Mouse (Mus musculus): ENCODE results near the gene Mip. TPM values are rescaled to one million over a fixed set of nuclear protein-coding genes. Genes with fewer than 3 reads are reported as not detected.
"Not testable (repeated sequence)": the region's sequence is repeated elsewhere in the genome, so short reads cannot be mapped to it uniquely, and the experiment has no call there.

Mip gene
- total and polyA plus RNA-seq, 2 experiments from 2014 or later = 0.05 TPM; not detected in 1

- Histone ChIP-seq H3K36me3 (ENCODE audit: insufficient read depth) (peaks cover 51% of the 10 kb centered on the region), H3K4me3 (ENCODE audit: low read depth, low read length) (no peak overlapping the region), H3K9ac (no peak overlapping the region), H3K27ac (ENCODE audit: low read depth, low read length) (no peak overlapping the region), H3K27me3 (ENCODE audit: insufficient read depth, low read length) (no peaks in the 10 kb centered on the region), H3K4me2 (ENCODE audit: low read depth) (no peak overlapping the region), H3K4me1 (ENCODE audit: insufficient read depth) (no peaks in the 10 kb centered on the region), H3K9me3 (ENCODE audit: low read length) (no peaks in the 10 kb centered on the region)
- ATAC-seq (no peak), DNase-seq (no peak)
- WGBS = 85% methylated on average over 17 of the region's 17 CpGs
- no peak for TF ChIP-seq CTCF (IDR thresholded peaks at IDR 0.05; ENCODE audit: low read depth)
Observed at GRCm38 (mm10) chr10:128247020-128247732, 21.5 kb downstream of the Mip start.

DNA sequence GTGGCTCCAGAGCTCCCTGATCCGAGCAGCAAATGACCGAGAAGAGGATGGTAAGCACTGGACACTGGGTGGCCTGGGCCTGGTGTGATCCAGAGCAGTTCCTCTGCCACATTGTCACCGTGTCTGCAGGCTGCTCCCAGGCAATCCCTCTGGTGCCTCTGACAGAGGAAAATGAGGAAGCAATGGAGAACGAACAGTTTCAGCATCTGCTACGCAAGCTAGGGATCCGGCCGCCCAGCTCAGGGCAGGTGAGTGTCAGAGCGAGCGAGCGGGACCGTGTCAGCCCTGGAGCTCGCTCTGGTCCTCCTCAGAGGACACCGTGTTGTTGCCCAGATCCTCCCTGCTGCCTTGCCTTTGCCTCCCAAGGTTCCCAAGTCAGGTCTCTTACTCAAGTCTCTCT, 24.9 kb downstream of the Mip start:
- no peak overlapping the region for H3K27ac ChIP-seq (ENCODE audit: low read depth, low read length)
- no peak overlapping the region for H3K4me2 ChIP-seq (ENCODE audit: low read depth)
- WGBS = 95% methylated on average over 13 of the region's 13 CpGs
- no peaks in the 10 kb centered on the region for H3K9me3 ChIP-seq (ENCODE audit: low read length)
- peaks cover 43% of the 10 kb centered on the region for H3K36me3 ChIP-seq (ENCODE audit: insufficient read depth)
- TF ChIP-seq CTCF (IDR thresholded peaks at IDR 0.05; ENCODE audit: low read depth) = no peak
- ATAC-seq (no peak), DNase-seq (no peak)
- no peaks in the 10 kb centered on the region for H3K4me1 ChIP-seq (ENCODE audit: insufficient read depth)
- no peaks in the 10 kb centered on the region for H3K27me3 ChIP-seq (ENCODE audit: insufficient read depth, low read length)
- H3K9ac ChIP-seq = no peak overlapping the region
- H3K4me3 ChIP-seq (ENCODE audit: low read depth, low read length) = no peak overlapping the region

- TF ChIP-seq CTCF (IDR thresholded peaks at IDR 0.05; ENCODE audit: low read depth) = no peak
- Histone ChIP-seq H3K36me3 (ENCODE audit: insufficient read depth) (peaks cover 28% of the 10 kb centered on the region), H3K27me3 (ENCODE audit: insufficient read depth, low read length) (no peaks in the 10 kb centered on the region), H3K9ac (no peak within 1 kb of the TSS), H3K4me1 (ENCODE audit: insufficient read depth) (no peaks in the 10 kb centered on the region), H3K9me3 (ENCODE audit: low read length) (no peaks in the 10 kb centered on the region), H3K4me2 (ENCODE audit: low read depth) (no peak within 1 kb of the TSS), H3K27ac (ENCODE audit: low read depth, low read length) (no peak within 1 kb of the TSS), H3K4me3 (ENCODE audit: low read depth, low read length) (no peak within 1 kb of the TSS)
- WGBS = 82% methylated on average over 4 of the region's 4 CpGs
- ATAC-seq (no peak), DNase-seq (no peak)
Observed at GRCm38 (mm10) chr10:128253677-128254255, 28.1 kb downstream of the Mip start, which contains the start of gene Apon. Gene Apon, plus strand, starts transcription at chr10:128254096.

GRCm38 (mm10) chr10:128255925-128256324, 30.3 kb downstream of the Mip start:
- no peaks in the 10 kb centered on the region for H3K4me1 ChIP-seq (ENCODE audit: insufficient read depth)
- H3K27ac ChIP-seq (ENCODE audit: low read depth, low read length) = no peak overlapping the region
- no peak for DNase-seq
- H3K4me2 ChIP-seq (ENCODE audit: low read depth) = no peak overlapping the region
- H3K36me3 ChIP-seq (ENCODE audit: insufficient read depth) = peaks cover 11% of the 10 kb centered on the region
- WGBS = 87% methylated on average over 8 of the region's 8 CpGs
- no peak for TF ChIP-seq CTCF (IDR thresholded peaks at IDR 0.05; ENCODE audit: low read depth)
- no peak for ATAC-seq
- H3K9ac ChIP-seq = no peak overlapping the region
- H3K27me3 ChIP-seq (ENCODE audit: insufficient read depth, low read length) = no peaks in the 10 kb centered on the region
- H3K4me3 ChIP-seq (ENCODE audit: low read depth, low read length) = no peak overlapping the region
- no peaks in the 10 kb centered on the region for H3K9me3 ChIP-seq (ENCODE audit: low read length)

DNA sequence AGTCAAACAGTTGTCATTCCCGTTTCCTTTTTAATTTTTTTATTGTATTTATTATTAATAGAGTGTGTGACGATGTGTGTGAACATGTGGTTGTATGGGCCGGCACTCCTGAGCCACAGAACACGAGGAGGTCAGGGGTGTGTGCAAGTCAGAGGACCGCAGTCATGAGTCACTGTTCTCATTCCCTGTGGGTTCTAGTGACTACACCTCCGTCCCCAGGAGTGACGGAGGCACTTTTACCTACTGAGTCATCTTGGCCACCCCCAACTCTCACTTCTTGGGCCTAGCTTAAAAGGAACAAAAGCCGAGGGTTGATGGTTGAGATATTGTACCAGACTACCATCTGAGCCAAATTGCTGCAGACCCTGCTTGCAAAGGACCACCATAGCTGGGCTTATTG, 30.7 kb downstream of the Mip start:
- TF ChIP-seq CTCF (IDR thresholded peaks at IDR 0.05; ENCODE audit: low read depth) = no peak
- WGBS = 91% methylated on average over 8 of the region's 8 CpGs
- H3K36me3 ChIP-seq (ENCODE audit: insufficient read depth) = peaks cover 11% of the 10 kb centered on the region

DNA sequence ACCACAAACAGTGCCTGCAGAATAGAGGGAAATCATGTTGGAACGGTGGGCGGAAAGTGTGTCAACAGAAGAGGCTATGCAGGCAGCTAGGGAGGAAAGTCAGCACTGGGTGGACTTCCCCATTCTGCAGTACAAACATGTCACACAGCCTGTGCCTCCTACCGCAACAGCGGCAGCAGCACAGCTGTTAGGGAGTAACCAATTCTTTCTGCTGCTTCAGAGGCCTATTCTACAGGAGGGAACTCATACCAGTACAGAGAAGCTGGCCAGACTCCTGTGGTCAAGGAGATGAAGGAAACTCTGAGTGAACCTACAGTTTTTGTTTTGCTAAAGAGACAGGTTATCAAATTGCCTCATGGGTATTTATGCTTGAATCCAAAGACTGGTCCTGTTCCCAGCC, 33.3 kb downstream of the Mip start:
- no peaks in the 10 kb centered on the region for H3K27me3 ChIP-seq (ENCODE audit: insufficient read depth, low read length)
- DNase-seq (no peak), ATAC-seq (no peak)
- WGBS = 82% methylated on average over 4 of the region's 4 CpGs
- no peak overlapping the region for H3K4me2 ChIP-seq (ENCODE audit: low read depth)
- H3K4me3 ChIP-seq (ENCODE audit: low read depth, low read length) = no peak overlapping the region
- H3K36me3 ChIP-seq (ENCODE audit: insufficient read depth) = no peaks in the 10 kb centered on the region
- H3K27ac ChIP-seq (ENCODE audit: low read depth, low read length) = no peak overlapping the region
- no peaks in the 10 kb centered on the region for H3K9me3 ChIP-seq (ENCODE audit: low read length)
- TF ChIP-seq CTCF (IDR thresholded peaks at IDR 0.05; ENCODE audit: low read depth) = no peak
- H3K4me1 ChIP-seq (ENCODE audit: insufficient read depth) = no peaks in the 10 kb centered on the region
- H3K9ac ChIP-seq = no peak overlapping the region

More for the DNA sequence above, 30.7 kb downstream of the Mip start:
- no peak for ATAC-seq
- Histone ChIP-seq H3K4me3 (ENCODE audit: low read depth, low read length) (no peak overlapping the region), H3K27me3 (ENCODE audit: insufficient read depth, low read length) (no peaks in the 10 kb centered on the region), H3K4me1 (ENCODE audit: insufficient read depth) (no peaks in the 10 kb centered on the region), H3K9me3 (ENCODE audit: low read length) (no peaks in the 10 kb centered on the region), H3K27ac (ENCODE audit: low read depth, low read length) (no peak overlapping the region), H3K4me2 (ENCODE audit: low read depth) (no peak overlapping the region), H3K9ac (no peak overlapping the region)
- DNase-seq = no peak

DNA sequence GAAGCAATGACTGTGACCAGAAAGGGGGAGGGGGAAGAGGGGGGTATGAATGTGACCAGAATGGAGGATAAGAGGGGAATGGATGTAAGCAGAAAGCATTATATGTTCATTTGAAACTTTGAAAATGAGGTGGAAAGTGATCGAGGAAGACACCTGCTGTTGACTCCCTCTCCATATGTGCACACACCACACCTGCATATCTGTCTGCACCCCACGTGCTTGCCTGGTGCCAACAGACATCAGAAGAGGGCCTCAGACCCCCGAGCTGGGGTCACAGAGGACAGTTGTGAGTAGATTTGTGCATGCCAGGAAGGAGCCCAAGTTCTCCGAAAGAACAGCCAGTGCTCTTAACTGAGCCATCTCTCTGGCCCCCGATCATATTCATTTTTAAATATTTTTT, 34.3 kb downstream of the Mip start:
- Histone ChIP-seq H3K27me3 (ENCODE audit: insufficient read depth, low read length) (no peaks in the 10 kb centered on the region), H3K9me3 (ENCODE audit: low read length) (no peaks in the 10 kb centered on the region), H3K9ac (no peak overlapping the region), H3K4me2 (ENCODE audit: low read depth) (no peak overlapping the region), H3K36me3 (ENCODE audit: insufficient read depth) (no peaks in the 10 kb centered on the region), H3K4me1 (ENCODE audit: insufficient read depth) (no peaks in the 10 kb centered on the region), H3K27ac (ENCODE audit: low read depth, low read length) (no peak overlapping the region), H3K4me3 (ENCODE audit: low read depth, low read length) (no peak overlapping the region)
- WGBS = 92% methylated on average over 5 of the region's 5 CpGs
- TF ChIP-seq CTCF (IDR thresholded peaks at IDR 0.05; ENCODE audit: low read depth) = no peak
- ATAC-seq (no peak), DNase-seq (no peak)

DNA sequence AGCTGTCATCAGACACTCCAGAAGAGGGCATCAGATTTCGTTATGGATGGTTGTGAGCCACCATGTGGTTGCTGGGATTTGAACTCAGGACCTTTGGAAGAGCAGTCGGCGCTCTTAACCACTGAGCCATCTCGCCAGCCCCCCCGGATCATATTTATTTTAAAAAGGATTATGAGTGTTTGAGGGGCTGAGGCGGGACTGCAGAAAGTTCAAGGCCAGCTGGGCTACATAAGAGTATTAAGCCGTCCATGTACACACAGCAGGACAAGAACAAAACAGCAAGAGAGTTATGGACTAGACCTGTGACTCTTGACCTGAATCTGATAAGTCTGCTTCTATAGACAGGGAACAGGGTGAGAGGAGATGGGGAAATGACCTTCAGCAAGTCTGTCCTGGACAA, 34.7 kb downstream of the Mip start:
- not testable (repeated sequence) for DNase-seq; H3K27me3 ChIP-seq (ENCODE audit: insufficient read depth, low read length); H3K4me3 ChIP-seq (ENCODE audit: low read depth, low read length); H3K4me2 ChIP-seq (ENCODE audit: low read depth); H3K9ac ChIP-seq; H3K4me1 ChIP-seq (ENCODE audit: insufficient read depth); H3K9me3 ChIP-seq (ENCODE audit: low read length); H3K27ac ChIP-seq (ENCODE audit: low read depth, low read length); ATAC-seq; H3K36me3 ChIP-seq (ENCODE audit: insufficient read depth)
- WGBS = 88% methylated on average over 7 of the region's 7 CpGs

All from forebrain, postnatal 0 days (tissue).